Mouse (Mus musculus) intestine, embryonic 16.5 days (tissue): ENCODE results near the gene Ralgps1. TPM values are rescaled to one million over a fixed set of nuclear protein-coding genes. Genes with fewer than 3 reads are reported as not detected.

ENCODE experiments used
- ATAC-seq: fragments of 200-750 bp; cut with Nextera tagmentation; 2 replicates; pipeline ENCODE4 v1.8.0; 2017; ENCODE audit warnings: moderate TSS enrichment, moderate library complexity
- H3K27ac ChIP-seq: fragments of 300-500 bp; sonication (generic); 2 replicates; pipeline ENCODE4 v1.5.1; 2014; ENCODE audit warnings: mild to moderate bottlenecking, low read length
- H3K27me3 ChIP-seq: fragments of 300-500 bp; sonication (generic); replicated peaks from 2 replicates; pipeline ENCODE4 v1.6.1; 2014; ENCODE audit warnings: low read length, control low read depth, mixed read lengths; ENCODE audit not compliant: control insufficient read depth, insufficient read depth
- H3K36me3 ChIP-seq: fragments of 300-500 bp; sonication (generic); 2 replicates; pipeline ENCODE4 v1.6.1; 2014; ENCODE audit warnings: low read length, control low read depth; ENCODE audit not compliant: control insufficient read depth, insufficient read depth
- H3K4me1 ChIP-seq: fragments of 300-500 bp; sonication (generic); 2 replicates; pipeline ENCODE4 v1.6.1; 2014; ENCODE audit warnings: low read length, control low read depth, mixed read lengths; ENCODE audit not compliant: control insufficient read depth, insufficient read depth
- H3K4me2 ChIP-seq: fragments of 300-500 bp; sonication (generic); 2 replicates; pipeline ENCODE4 v1.6.1; 2014; ENCODE audit warnings: low read depth, low read length, control low read depth
- H3K4me3 ChIP-seq: fragments of 300-500 bp; sonication (generic); 2 replicates; pipeline ENCODE4 v1.5.1; 2014; ENCODE audit warnings: mild to moderate bottlenecking, low read length
- H3K9ac ChIP-seq: fragments of 300-500 bp; sonication (generic); 2 replicates; pipeline ENCODE4 v1.6.1; 2014; ENCODE audit warnings: low read depth, low read length
- H3K9me3 ChIP-seq: fragments of 300-500 bp; sonication (generic); 2 replicates; pipeline ENCODE4 v1.6.1; 2016; ENCODE audit warnings: low read length, control low read depth; ENCODE audit not compliant: control insufficient read depth
- WGBS: fragments of 180-500 bp; shearing (Covaris S2); extraction: QIAGEN DNeasy Blood & Tissue Kit; methylation state at CpG from one replicate; pipeline ENCODE4 v1.1.7; 2014; 5-methylcytosine and 5-hydroxymethylcytosine counted together
- polyA plus RNA-seq: library from polyadenylated mRNA; unstranded; fragments of >200 nt; fragmentation: Nextera tagmentation; extraction: Ambion mirVana; gene quantifications from 2 replicates; pipeline ENCODE4 v1.2.1, GENCODE M21; 2015

Gene Ralgps1
- polyA plus RNA-seq, 1 experiment from 2014 or later: 6.3 TPM

DNA sequence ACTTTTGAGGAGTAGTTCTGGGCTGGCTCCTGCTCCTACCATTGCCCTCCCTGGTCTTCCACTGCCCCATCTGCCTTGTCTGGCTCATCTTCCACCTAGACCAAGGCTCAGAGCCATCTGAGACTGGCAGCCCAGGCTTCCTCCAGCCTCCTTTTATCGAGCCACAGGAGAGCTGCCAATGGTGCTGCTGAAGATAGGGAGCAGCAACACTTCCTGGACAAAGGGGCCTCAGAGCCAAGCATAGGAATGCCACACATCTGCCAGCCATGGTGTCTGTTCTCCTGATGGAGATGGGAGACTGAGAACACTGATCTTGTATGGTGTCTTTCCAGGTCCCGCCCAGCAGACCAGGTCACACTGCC, 102.2 kb downstream of the Ralgps1 start:
- ATAC-seq: no peak
- Histone ChIP-seq H3K36me3 (no peaks in the 10 kb centered on the region), H3K27ac (no peak overlapping the region), H3K4me2 (no peak overlapping the region), H3K4me3 (no peak overlapping the region), H3K4me1 (peaks cover 6% of the 10 kb centered on the region; the same call in 1 of the 2 replicates), H3K27me3 (no peaks in the 10 kb centered on the region), H3K9me3 (no peaks in the 10 kb centered on the region), H3K9ac (no peak overlapping the region)
- 87% methylated on average over 2 of the region's 2 CpGs for WGBS

DNA sequence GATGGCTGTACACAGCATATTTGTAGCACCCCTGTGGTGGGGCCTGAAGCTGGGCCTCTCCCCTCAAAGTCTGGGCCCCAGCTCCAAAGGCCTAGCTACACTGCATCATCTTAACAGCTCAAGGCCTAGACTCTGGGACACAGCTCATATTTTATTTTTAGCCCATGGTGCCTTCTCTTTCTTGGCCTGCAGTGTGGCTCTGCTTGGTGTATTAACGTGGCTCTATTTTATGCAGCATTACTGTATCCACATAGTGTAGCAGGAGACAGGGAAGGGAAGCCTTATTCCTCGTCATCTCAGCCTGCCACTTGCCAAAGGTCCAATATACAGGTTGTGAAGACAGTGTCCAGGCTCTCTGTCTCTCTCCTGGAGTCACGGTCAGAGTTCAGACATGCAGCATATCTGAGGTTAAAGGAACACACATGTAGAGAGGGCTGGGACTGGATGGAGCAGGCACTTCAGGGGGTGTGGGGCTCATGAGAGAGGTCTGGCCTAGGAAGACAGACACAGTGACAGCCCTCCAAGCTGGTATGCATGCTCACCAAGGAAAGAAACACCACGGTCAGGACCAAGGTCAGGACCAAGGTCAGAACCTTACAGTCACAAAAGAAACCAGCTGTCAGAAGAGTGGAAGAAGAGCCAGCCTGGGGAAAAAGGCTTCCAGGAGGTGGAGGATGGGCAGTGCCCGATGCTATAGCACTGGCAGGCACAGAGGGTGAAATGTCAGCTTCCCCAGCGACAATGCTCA, 102.7 kb downstream of the Ralgps1 start:
- Histone ChIP-seq H3K4me3 (no peak overlapping the region), H3K27me3 (no peaks in the 10 kb centered on the region), H3K4me2 (no peak overlapping the region), H3K9me3 (no peaks in the 10 kb centered on the region), H3K36me3 (no peaks in the 10 kb centered on the region), H3K9ac (no peak overlapping the region), H3K4me1 (peaks cover 6% of the 10 kb centered on the region; the same call in 1 of the 2 replicates), H3K27ac (peak overlapping the region; percentile 3; the same call in 1 of the 2 replicates)
- no peak; the same call in 1 of the 2 replicates for ATAC-seq
- WGBS: 76% methylated on average over 6 of the region's 6 CpGs

DNA sequence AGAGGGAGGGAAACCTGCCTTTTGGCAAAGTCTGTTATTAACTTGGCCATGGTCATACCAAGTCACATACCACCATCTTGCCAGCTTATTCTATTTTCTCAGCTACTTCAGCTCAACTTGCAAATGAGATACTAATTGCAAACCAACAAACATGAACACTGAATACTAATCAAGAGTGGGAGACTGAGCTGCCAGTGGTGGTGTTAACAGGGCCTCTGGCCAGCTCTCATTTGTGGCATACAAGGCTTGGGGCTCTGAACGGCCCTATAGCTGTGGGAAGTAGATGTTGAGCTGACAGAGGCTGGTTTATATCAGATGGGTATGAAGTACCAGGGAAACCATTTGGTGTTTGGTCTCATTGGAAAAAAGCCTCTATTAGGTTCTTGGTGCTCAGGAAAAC, 104.2 kb downstream of the Ralgps1 start:
- Histone ChIP-seq H3K27me3 (no peaks in the 10 kb centered on the region), H3K9me3 (no peaks in the 10 kb centered on the region), H3K4me1 (peaks cover 6% of the 10 kb centered on the region; the same call in 1 of the 2 replicates), H3K36me3 (no peaks in the 10 kb centered on the region), H3K27ac (no peak overlapping the region), H3K4me2 (no peak overlapping the region), H3K9ac (no peak overlapping the region), H3K4me3 (no peak overlapping the region)
- 54% methylated on average over 1 of the region's 1 CpGs for WGBS
- ATAC-seq: no peak

DNA sequence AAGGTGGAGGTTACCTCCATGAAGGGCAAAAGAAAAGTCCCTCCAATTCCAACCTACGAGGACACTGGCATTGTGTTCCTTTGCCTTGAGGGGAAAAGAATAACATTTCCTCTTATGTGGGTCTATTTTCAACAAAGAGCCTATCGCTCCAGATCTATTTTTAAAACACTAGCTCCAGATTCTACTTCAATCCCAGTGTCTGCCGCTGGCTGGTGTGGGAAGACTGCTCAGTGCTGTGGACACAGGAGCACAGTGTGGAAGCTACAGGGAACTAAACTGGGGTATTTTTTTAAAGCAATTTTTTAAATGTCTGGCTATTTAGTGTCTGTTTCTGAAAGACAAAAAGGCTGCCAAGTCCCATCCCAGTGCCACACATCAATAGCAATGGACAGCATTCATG, 105.5 kb downstream of the Ralgps1 start:
- Histone ChIP-seq H3K4me2 (no peak overlapping the region), H3K27ac (peak overlapping the region; percentile 75), H3K27me3 (no peaks in the 10 kb centered on the region), H3K36me3 (no peaks in the 10 kb centered on the region), H3K4me3 (no peak overlapping the region), H3K9me3 (no peaks in the 10 kb centered on the region), H3K9ac (no peak overlapping the region), H3K4me1 (peaks cover 6% of the 10 kb centered on the region; the same call in 1 of the 2 replicates)
- ATAC-seq: no peak
- WGBS: 41% methylated on average over 3 of the region's 3 CpGs

DNA sequence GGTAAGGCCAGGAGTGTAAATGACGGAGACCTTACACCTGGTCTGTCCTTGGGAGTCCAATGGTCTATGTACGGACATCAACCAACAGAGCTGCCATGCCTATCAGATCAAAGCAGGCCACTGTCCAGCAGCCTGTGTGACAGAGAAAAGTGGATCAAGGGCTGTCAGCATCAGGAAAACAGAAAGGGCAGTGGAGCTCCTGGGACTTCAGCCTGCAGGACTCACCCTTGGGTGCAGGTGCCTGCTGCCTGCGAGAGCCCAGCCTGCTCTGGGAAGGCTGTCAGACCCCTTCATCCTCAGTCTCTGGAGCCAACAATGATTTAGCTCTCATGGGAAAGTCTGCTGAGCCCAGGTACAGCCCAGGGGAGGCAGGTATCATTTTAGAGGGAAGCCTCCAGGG, 109.8 kb downstream of the Ralgps1 start:
- ATAC-seq: no peak
- 97% methylated on average over 3 of the region's 3 CpGs for WGBS
- Histone ChIP-seq H3K9me3 (no peaks in the 10 kb centered on the region), H3K4me3 (no peak overlapping the region), H3K27me3 (no peaks in the 10 kb centered on the region), H3K9ac (no peak overlapping the region), H3K4me1 (peaks cover 6% of the 10 kb centered on the region; the same call in 1 of the 2 replicates), H3K4me2 (no peak overlapping the region), H3K27ac (no peak overlapping the region), H3K36me3 (no peaks in the 10 kb centered on the region)

DNA sequence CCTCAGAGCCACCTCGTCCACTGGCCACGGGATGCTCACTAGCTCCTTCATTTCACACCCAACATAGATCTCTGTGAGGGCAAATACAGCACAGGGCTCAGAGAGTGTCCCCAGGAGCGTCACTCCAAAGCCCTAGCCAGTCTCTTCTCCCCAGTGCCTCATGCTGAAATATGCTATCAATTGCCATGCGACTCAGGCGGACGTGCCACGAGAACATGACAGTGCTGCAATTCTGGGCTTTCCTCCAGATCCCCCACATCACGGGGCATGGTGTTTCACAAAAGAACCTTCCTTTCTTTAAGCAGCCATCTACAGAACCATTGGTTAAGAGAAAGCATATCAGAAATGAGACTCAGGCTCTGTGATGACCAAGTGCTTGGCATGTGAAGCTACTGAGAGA, 110.5 kb downstream of the Ralgps1 start:
- WGBS: 87% methylated on average over 8 of the region's 8 CpGs

GRCm38 (mm10) chr2:33256769-33257537, 114.3 kb downstream of the Ralgps1 start:
- Histone ChIP-seq H3K9ac (no peak overlapping the region), H3K4me3 (no peak overlapping the region), H3K4me2 (no peak overlapping the region), H3K27ac (no peak overlapping the region), H3K4me1 (0 out of 2 replicates have a peak, but pooled peaks cover 6% of the 10 kb centered on the region), H3K36me3 (no peaks in the 10 kb centered on the region), H3K9me3 (no peaks in the 10 kb centered on the region), H3K27me3 (no peaks in the 10 kb centered on the region)
- 71% methylated on average over 3 of the region's 3 CpGs for WGBS
- peak; percentile 59; the same call in 1 of the 2 replicates for ATAC-seq

More for the DNA sequence above, 110.5 kb downstream of the Ralgps1 start:
- Histone ChIP-seq H3K9ac (no peak overlapping the region), H3K4me1 (peaks cover 4% of the 10 kb centered on the region; the same call in 1 of the 2 replicates), H3K9me3 (no peaks in the 10 kb centered on the region), H3K4me2 (no peak overlapping the region), H3K4me3 (no peak overlapping the region), H3K27me3 (no peaks in the 10 kb centered on the region), H3K36me3 (no peaks in the 10 kb centered on the region), H3K27ac (no peak overlapping the region)
- no peak for ATAC-seq

DNA sequence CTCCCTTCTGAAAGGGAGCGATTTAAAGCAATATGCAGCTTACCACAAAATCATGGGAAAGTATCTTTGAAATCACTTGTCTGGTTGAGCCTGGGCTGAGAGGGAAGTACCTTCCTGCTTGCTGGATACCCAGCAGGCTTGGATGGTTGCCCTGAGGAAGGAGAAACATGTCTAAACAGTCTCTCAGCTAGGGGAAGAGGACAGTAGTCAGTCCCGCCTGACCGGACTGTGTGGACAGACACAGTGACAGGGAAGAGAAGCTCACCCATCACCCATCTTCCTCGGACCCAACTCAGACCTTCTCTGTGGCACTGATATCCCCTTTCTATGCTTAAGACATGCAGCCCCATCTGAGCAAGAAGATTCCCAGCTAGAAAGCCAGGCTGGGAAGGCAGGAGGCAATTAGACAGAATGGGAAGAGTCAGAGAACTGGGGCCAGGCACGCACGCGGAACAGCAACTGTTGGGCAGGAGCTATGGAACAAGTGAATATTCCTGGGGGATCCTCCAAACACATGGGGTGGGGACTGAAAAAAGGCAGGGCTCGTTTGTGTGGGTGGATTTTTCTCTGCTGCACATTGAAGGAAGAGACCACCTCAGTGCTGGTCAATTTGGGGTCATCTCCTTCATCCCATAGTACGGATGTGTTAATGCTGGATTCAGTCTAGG, 116.8 kb downstream of the Ralgps1 start:
- Histone ChIP-seq H3K9ac (no peak overlapping the region), H3K4me3 (no peak overlapping the region), H3K27me3 (no peaks in the 10 kb centered on the region), H3K27ac (no peak overlapping the region), H3K4me1 (peaks cover 13% of the 10 kb centered on the region), H3K9me3 (no peaks in the 10 kb centered on the region), H3K36me3 (no peaks in the 10 kb centered on the region), H3K4me2 (no peak overlapping the region)
- WGBS: 84% methylated on average over 9 of the region's 9 CpGs
- no peak for ATAC-seq

DNA sequence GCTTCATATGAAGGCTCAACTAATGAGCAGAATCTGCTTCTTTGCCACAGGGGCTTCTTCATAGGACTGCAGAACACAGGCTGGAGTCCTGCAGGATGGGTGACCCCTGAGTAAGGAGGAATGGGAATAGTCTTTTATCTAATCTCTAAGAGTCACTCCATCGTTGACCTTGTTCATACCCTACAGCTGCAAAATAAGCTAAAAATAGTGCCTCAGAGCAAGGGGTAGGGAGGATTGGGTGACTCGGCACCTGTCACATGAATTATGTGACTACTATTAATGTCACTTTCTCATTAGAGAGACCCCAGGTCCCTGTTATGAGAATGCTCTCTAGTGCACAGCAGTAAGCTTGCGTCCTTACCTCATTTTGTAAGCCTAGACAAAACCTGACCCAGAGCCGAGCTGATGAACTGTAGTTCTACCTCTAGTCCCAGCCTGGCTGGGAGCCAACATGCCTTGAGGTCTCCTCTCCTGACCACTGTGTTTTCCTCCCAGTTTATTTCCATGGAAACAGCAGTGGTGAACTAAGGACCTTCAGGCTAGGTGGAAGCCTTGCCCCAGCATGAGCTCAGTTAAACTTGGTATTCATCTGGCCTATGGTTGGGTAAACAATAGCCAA, 117.6 kb downstream of the Ralgps1 start:
- H3K4me2 ChIP-seq: no peak overlapping the region
- WGBS: 59% methylated on average over 4 of the region's 4 CpGs
- ATAC-seq: no peak
- H3K36me3 ChIP-seq: no peaks in the 10 kb centered on the region
- no peaks in the 10 kb centered on the region for H3K27me3 ChIP-seq
- no peak overlapping the region for H3K27ac ChIP-seq
- H3K4me3 ChIP-seq: no peak overlapping the region
- peaks cover 13% of the 10 kb centered on the region for H3K4me1 ChIP-seq
- H3K9me3 ChIP-seq: no peaks in the 10 kb centered on the region
- no peak overlapping the region for H3K9ac ChIP-seq
